Mouse (Mus musculus): Measurements from ENCODE around the gene Dennd4a. TPM values are rescaled to one million over a fixed set of nuclear protein-coding genes. Genes with fewer than 3 reads are reported as not detected.

The Dennd4a gene
- polyA plus RNA-seq, 1 experiment from 2014 or later, result 11.6 TPM

- H3K4me2 ChIP-seq (ENCODE audit: low read length), result no peak overlapping the region
- no peak overlapping the region for H3K9ac ChIP-seq (replicated peaks; ENCODE audit: low read depth, low read length)
- no peaks in the 10 kb centered on the region for H3K4me1 ChIP-seq (replicated peaks; ENCODE audit: control insufficient read depth, insufficient read depth, low read length)
- no peak for ATAC-seq
- no peak overlapping the region for H3K27ac ChIP-seq (ENCODE audit: low read length)
- H3K9me3 ChIP-seq (ENCODE audit: control insufficient read depth, low read length), result 0 out of 2 replicates have a peak, but pooled peaks cover 2% of the 10 kb centered on the region
- no peak overlapping the region for H3K4me3 ChIP-seq (replicated peaks; ENCODE audit: low read length)
- peaks cover 6% of the 10 kb centered on the region for H3K36me3 ChIP-seq (ENCODE audit: control insufficient read depth, insufficient read depth)
- no peaks in the 10 kb centered on the region for H3K27me3 ChIP-seq (replicated peaks; ENCODE audit: control insufficient read depth, insufficient read depth, low read length)
These were observed 48.9 kb downstream of the Dennd4a start for GRCm38 (mm10) chr9:64860083-64860482.

- no peak for ATAC-seq
These were observed 51.5 kb downstream of the Dennd4a start for GRCm38 (mm10) chr9:64862687-64863086.

GRCm38 (mm10) chr9:64886008-64886407 is 74.9 kb downstream of the Dennd4a start:
- no peak overlapping the region for H3K9ac ChIP-seq (replicated peaks; ENCODE audit: low read depth, low read length)
- no peaks in the 10 kb centered on the region for H3K27me3 ChIP-seq (replicated peaks; ENCODE audit: control insufficient read depth, insufficient read depth, low read length)
- ATAC-seq, result no peak
- H3K36me3 ChIP-seq (ENCODE audit: control insufficient read depth, insufficient read depth), result peaks cover 3% of the 10 kb centered on the region; the same call in 1 of the 2 replicates
- 85% methylated on average over 5 of the region's 5 CpGs for WGBS
- no peak overlapping the region for H3K4me3 ChIP-seq (replicated peaks; ENCODE audit: low read length)
- H3K4me1 ChIP-seq (replicated peaks; ENCODE audit: control insufficient read depth, insufficient read depth, low read length), result no peaks in the 10 kb centered on the region
- H3K27ac ChIP-seq (ENCODE audit: low read length), result no peak overlapping the region
- no peaks in the 10 kb centered on the region for H3K9me3 ChIP-seq (ENCODE audit: control insufficient read depth, low read length)
- H3K4me2 ChIP-seq (ENCODE audit: low read length), result no peak overlapping the region

More at GRCm38 (mm10) chr9:64862687-64863086, 51.5 kb downstream of the Dennd4a start:
- H3K27ac ChIP-seq (ENCODE audit: low read length), result no peak overlapping the region
- no peak overlapping the region for H3K4me2 ChIP-seq (ENCODE audit: low read length)
- H3K4me3 ChIP-seq (replicated peaks; ENCODE audit: low read length), result no peak overlapping the region
- no peak overlapping the region for H3K9ac ChIP-seq (replicated peaks; ENCODE audit: low read depth, low read length)
- peaks cover 6% of the 10 kb centered on the region for H3K36me3 ChIP-seq (ENCODE audit: control insufficient read depth, insufficient read depth)
- 83% methylated on average over 2 of the region's 2 CpGs for WGBS
- no peaks in the 10 kb centered on the region for H3K4me1 ChIP-seq (replicated peaks; ENCODE audit: control insufficient read depth, insufficient read depth, low read length)
- 0 out of 2 replicates have a peak, but pooled peaks cover 2% of the 10 kb centered on the region for H3K9me3 ChIP-seq (ENCODE audit: control insufficient read depth, low read length)
- H3K27me3 ChIP-seq (replicated peaks; ENCODE audit: control insufficient read depth, insufficient read depth, low read length), result no peaks in the 10 kb centered on the region

- Histone ChIP-seq H3K36me3 (ENCODE audit: control insufficient read depth, insufficient read depth) (peaks cover 16% of the 10 kb centered on the region), H3K27me3 (replicated peaks; ENCODE audit: control insufficient read depth, insufficient read depth, low read length) (no peaks in the 10 kb centered on the region), H3K9me3 (ENCODE audit: control insufficient read depth, low read length) (no peaks in the 10 kb centered on the region), H3K4me3 (replicated peaks; ENCODE audit: low read length) (no peak overlapping the region), H3K27ac (ENCODE audit: low read length) (no peak overlapping the region), H3K9ac (replicated peaks; ENCODE audit: low read depth, low read length) (no peak overlapping the region), H3K4me1 (replicated peaks; ENCODE audit: control insufficient read depth, insufficient read depth, low read length) (no peaks in the 10 kb centered on the region), H3K4me2 (ENCODE audit: low read length) (no peak overlapping the region)
- ATAC-seq, result no peak
- WGBS, result 88% methylated on average over 10 of the region's 10 CpGs
These were observed 85.5 kb downstream of the Dennd4a start for GRCm38 (mm10) chr9:64896605-64897004.

GRCm38 (mm10) chr9:64902866-64903265 is 91.7 kb downstream of the Dennd4a start:
- no peaks in the 10 kb centered on the region for H3K9me3 ChIP-seq (ENCODE audit: control insufficient read depth, low read length)
- ATAC-seq, result no peak
- no peak overlapping the region for H3K9ac ChIP-seq (replicated peaks; ENCODE audit: low read depth, low read length)
- H3K27ac ChIP-seq (ENCODE audit: low read length), result no peak overlapping the region
- H3K27me3 ChIP-seq (replicated peaks; ENCODE audit: control insufficient read depth, insufficient read depth, low read length), result no peaks in the 10 kb centered on the region
- WGBS, result 26% methylated on average over 4 of the region's 4 CpGs
- peaks cover 5% of the 10 kb centered on the region for H3K36me3 ChIP-seq (ENCODE audit: control insufficient read depth, insufficient read depth)
- H3K4me3 ChIP-seq (replicated peaks; ENCODE audit: low read length), result no peak overlapping the region
- H3K4me1 ChIP-seq (replicated peaks; ENCODE audit: control insufficient read depth, insufficient read depth, low read length), result no peaks in the 10 kb centered on the region
- H3K4me2 ChIP-seq (ENCODE audit: low read length), result no peak overlapping the region

GRCm38 (mm10) chr9:64903386-64903785 is 92.2 kb downstream of the Dennd4a start:
- 0 out of 2 replicates have a peak, but pooled peaks have one; percentile 52 for ATAC-seq

GRCm38 (mm10) chr9:64904917-64905640 is 93.9 kb downstream of the Dennd4a start:
- no peak for ATAC-seq
- no peaks in the 10 kb centered on the region for H3K4me1 ChIP-seq (replicated peaks; ENCODE audit: control insufficient read depth, insufficient read depth, low read length)
- no peak overlapping the region for H3K4me2 ChIP-seq (ENCODE audit: low read length)
- 92% methylated on average over 14 of the region's 14 CpGs for WGBS
- no peak overlapping the region for H3K9ac ChIP-seq (replicated peaks; ENCODE audit: low read depth, low read length)
- no peaks in the 10 kb centered on the region for H3K27me3 ChIP-seq (replicated peaks; ENCODE audit: control insufficient read depth, insufficient read depth, low read length)
- H3K4me3 ChIP-seq (replicated peaks; ENCODE audit: low read length), result no peak overlapping the region
- peaks cover 8% of the 10 kb centered on the region for H3K36me3 ChIP-seq (ENCODE audit: control insufficient read depth, insufficient read depth)
- H3K9me3 ChIP-seq (ENCODE audit: control insufficient read depth, low read length), result no peaks in the 10 kb centered on the region
- H3K27ac ChIP-seq (ENCODE audit: low read length), result no peak overlapping the region

More at GRCm38 (mm10) chr9:64903386-64903785, 92.2 kb downstream of the Dennd4a start:
- Histone ChIP-seq H3K9me3 (ENCODE audit: control insufficient read depth, low read length) (no peaks in the 10 kb centered on the region), H3K27ac (ENCODE audit: low read length) (no peak overlapping the region), H3K4me1 (replicated peaks; ENCODE audit: control insufficient read depth, insufficient read depth, low read length) (no peaks in the 10 kb centered on the region), H3K9ac (replicated peaks; ENCODE audit: low read depth, low read length) (no peak overlapping the region), H3K4me3 (replicated peaks; ENCODE audit: low read length) (no peak overlapping the region), H3K4me2 (ENCODE audit: low read length) (no peak overlapping the region), H3K36me3 (ENCODE audit: control insufficient read depth, insufficient read depth) (peaks cover 5% of the 10 kb centered on the region), H3K27me3 (replicated peaks; ENCODE audit: control insufficient read depth, insufficient read depth, low read length) (no peaks in the 10 kb centered on the region)
- 67% methylated on average over 3 of the region's 3 CpGs for WGBS

- H3K27ac ChIP-seq (ENCODE audit: low read length), result no peak overlapping the region
- ATAC-seq, result no peak
- H3K27me3 ChIP-seq (replicated peaks; ENCODE audit: control insufficient read depth, insufficient read depth, low read length), result no peaks in the 10 kb centered on the region
- no peaks in the 10 kb centered on the region for H3K4me1 ChIP-seq (replicated peaks; ENCODE audit: control insufficient read depth, insufficient read depth, low read length)
- no peak overlapping the region for H3K4me3 ChIP-seq (replicated peaks; ENCODE audit: low read length)
- WGBS, result 96% methylated on average over 3 of the region's 3 CpGs
- H3K9ac ChIP-seq (replicated peaks; ENCODE audit: low read depth, low read length), result no peak overlapping the region
- no peaks in the 10 kb centered on the region for H3K9me3 ChIP-seq (ENCODE audit: control insufficient read depth, low read length)
- no peak overlapping the region for H3K4me2 ChIP-seq (ENCODE audit: low read length)
- peaks cover 12% of the 10 kb centered on the region for H3K36me3 ChIP-seq (ENCODE audit: control insufficient read depth, insufficient read depth)
These were observed 96.3 kb downstream of the Dennd4a start for GRCm38 (mm10) chr9:64907441-64907840.

GRCm38 (mm10) chr9:64913406-64913805 is 102.3 kb downstream of the Dennd4a start:
- no peaks in the 10 kb centered on the region for H3K9me3 ChIP-seq (ENCODE audit: control insufficient read depth, low read length)
- H3K36me3 ChIP-seq (ENCODE audit: control insufficient read depth, insufficient read depth), result peaks cover 16% of the 10 kb centered on the region
- 92% methylated on average over 4 of the region's 4 CpGs for WGBS
- H3K27me3 ChIP-seq (replicated peaks; ENCODE audit: control insufficient read depth, insufficient read depth, low read length), result no peaks in the 10 kb centered on the region
- H3K4me1 ChIP-seq (replicated peaks; ENCODE audit: control insufficient read depth, insufficient read depth, low read length), result no peaks in the 10 kb centered on the region
- no peak overlapping the region for H3K27ac ChIP-seq (ENCODE audit: low read length)
- no peak for ATAC-seq
- H3K4me3 ChIP-seq (replicated peaks; ENCODE audit: low read length), result no peak overlapping the region
- no peak overlapping the region for H3K9ac ChIP-seq (replicated peaks; ENCODE audit: low read depth, low read length)
- no peak overlapping the region for H3K4me2 ChIP-seq (ENCODE audit: low read length)

Data from forebrain, embryonic 16.5 days (tissue).